Mouse (Mus musculus): ENCODE results near the gene Wapl.

DNA sequence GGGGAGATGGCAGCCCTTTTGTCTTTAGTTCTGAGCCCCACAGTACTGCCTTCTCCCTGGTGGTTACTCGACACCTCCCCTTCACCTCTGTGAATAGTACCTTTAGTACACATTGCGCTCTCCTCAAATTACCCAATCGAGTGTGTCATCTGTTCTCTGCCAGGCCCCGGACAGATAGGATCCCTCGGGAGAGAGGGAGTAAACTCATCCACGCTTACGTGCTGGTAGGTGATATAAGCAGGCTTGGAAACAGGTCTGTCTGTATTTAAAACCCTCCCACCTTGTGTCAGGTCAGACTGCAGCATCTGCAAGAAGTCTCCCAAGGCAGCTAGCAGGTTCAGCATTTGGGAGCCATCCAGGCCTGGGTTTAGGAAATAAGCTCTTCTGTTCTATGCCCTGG is 38.5 kb upstream of the Wapl start:
- TF ChIP-seq EP300 (IDR thresholded peaks at IDR 0.05; ENCODE audit: insufficient read depth, low read depth, low read length): no peak
- TF ChIP-seq CTCF (IDR thresholded peaks at IDR 0.05): no peak
- TF ChIP-seq POLR2A (IDR thresholded peaks at IDR 0.05; ENCODE audit: insufficient read depth, low read depth, low read length): no peak

Data from heart, adult 2 months (tissue).